Mouse (Mus musculus) ES-Bruce4 (cell line): Measurements from ENCODE around the gene Ksr2.
"Not testable (repeated sequence)": the region's sequence is repeated elsewhere in the genome, so short reads cannot be mapped to it uniquely, and the experiment has no call there.

Experiments
- CTCF ChIP-seq: IDR thresholded peaks from one replicate; pipeline ENCODE4 v1.8.1; 2011; ENCODE audit warnings: low read depth, low read length
- EP300 ChIP-seq: IDR thresholded peaks from 2 replicates; pipeline ENCODE4 v1.6.1; 2011; ENCODE audit warnings: low read depth, low read length; ENCODE audit not compliant: insufficient read depth
- POLR2A ChIP-seq: IDR thresholded peaks from one replicate; pipeline ENCODE4 v1.8.1; 2011; ENCODE audit warnings: low read length; ENCODE audit not compliant: insufficient read depth

GRCm38 (mm10) chr5:117377731-117378130 is 36.1 kb upstream of the Ksr2 start:
- TF ChIP-seq POLR2A, CTCF, EP300: not testable (repeated sequence)
